Mouse (Mus musculus) G1E (cell line): ENCODE results near the gene 1700011L22Rik. TPM values are rescaled to one million over a fixed set of nuclear protein-coding genes. Genes with fewer than 3 reads are reported as not detected.

Source experiments
- ATAC-seq: 2 replicates; pipeline ENCODE4 v1.8.0; 2016; ENCODE audit warnings: mild to moderate bottlenecking; ENCODE audit not compliant: insufficient number of reproducible peaks, poor library complexity, low FRiP score, severe bottlenecking; ENCODE audit errors: extremely low read depth
- DNase-seq: peaks from one replicate; pipeline ENCODE4 v3.0.0; 2012; ENCODE audit warnings: low spot score
- H3K27me3 ChIP-seq: 2 replicates; pipeline ENCODE4 v1.6.1; 2012; ENCODE audit warnings: mild to moderate bottlenecking, low read length, inconsistent platforms; ENCODE audit not compliant: insufficient read depth
- H3K36me3 ChIP-seq: replicated peaks from 2 replicates; pipeline ENCODE3; 2012; ENCODE audit warnings: mild to moderate bottlenecking, inconsistent platforms
- H3K4me1 ChIP-seq: 2 replicates; pipeline ENCODE4 v1.6.1; 2012; ENCODE audit warnings: low read depth, low read length, inconsistent platforms, mixed read lengths; ENCODE audit not compliant: insufficient read depth
- H3K4me3 ChIP-seq: 2 replicates; pipeline ENCODE4 v1.5.1; 2012; ENCODE audit warnings: low read depth, mild to moderate bottlenecking, inconsistent platforms, low read length, moderate library complexity, mixed read lengths
- H3K9me3 ChIP-seq: replicated peaks from 2 replicates; pipeline ENCODE4 v1.6.1; 2012; ENCODE audit warnings: inconsistent platforms
- CTCF ChIP-seq: IDR thresholded peaks from 2 replicates; pipeline ENCODE4 v1.5.1; 2012; ENCODE audit warnings: low read depth, low read length, inconsistent platforms, mixed read lengths
- GATA1 ChIP-seq: IDR thresholded peaks from 2 replicates; pipeline ENCODE4 v1.6.1; 2012; ENCODE audit warnings: borderline replicate concordance, low read length, inconsistent platforms, mixed read lengths
- GATA2 ChIP-seq: IDR thresholded peaks from 2 replicates; pipeline ENCODE4 v1.6.1; 2012; ENCODE audit warnings: low read depth, low read length, inconsistent platforms, borderline replicate concordance
- POLR2AphosphoS5 ChIP-seq: IDR thresholded peaks from 2 replicates; pipeline ENCODE4 v1.6.1; 2012; ENCODE audit warnings: low read depth, low read length, inconsistent platforms; ENCODE audit not compliant: insufficient replicate concordance
- TAL1 ChIP-seq: conservative IDR thresholded peaks from 2 replicates; pipeline ENCODE4 v1.6.1; 2012; ENCODE audit warnings: low read depth, low read length, inconsistent platforms, mixed read lengths
- polyA plus RNA-seq: library from polyadenylated mRNA; stranded (reverse); fragments of >175 nt; gene quantifications from 2 replicates; pipeline ENCODE4 v1.2.3, GENCODE M21; 2012
- total RNA-seq, 2 experiments: library from RNA; stranded (forward) in 1 of 2; stranded (reverse) in 1 of 2; fragments of 200-1000 nt in 1 of 2; fragments of >200 nt in 1 of 2; fragmentation: Nextera tagmentation in 1 of 2; gene quantifications; 2 replicates each; pipeline ENCODE4 v1.2.3; 2014 to 2017

The 1700011L22Rik gene
- total and polyA plus RNA-seq, 3 experiments: not detected

GRCm38 (mm10) chr8:79196481-79196880 is 51.9 kb downstream of the 1700011L22Rik start:
- no peaks in the 10 kb centered on the region; the same call in 1 of the 2 replicates for H3K27me3 ChIP-seq
- no peak for ATAC-seq
- DNase-seq: no peak
- no peaks in the 10 kb centered on the region for H3K9me3 ChIP-seq
- H3K36me3 ChIP-seq: peaks cover 9% of the 10 kb centered on the region
- no peak for TF ChIP-seq GATA2
- no peak overlapping the region for H3K4me3 ChIP-seq
- H3K4me1 ChIP-seq: no peaks in the 10 kb centered on the region

GRCm38 (mm10) chr8:79190071-79190470 is 58.3 kb downstream of the 1700011L22Rik start:
- DNase-seq: no peak
- Histone ChIP-seq H3K36me3 (peaks cover 67% of the 10 kb centered on the region), H3K4me1 (no peaks in the 10 kb centered on the region), H3K4me3 (no peak overlapping the region), H3K9me3 (no peaks in the 10 kb centered on the region), H3K27me3 (no peaks in the 10 kb centered on the region)
- ATAC-seq: no peak
- TF ChIP-seq CTCF (no peak), GATA2 (no peak), TAL1 (no peak), POLR2AphosphoS5 (no peak)

- H3K36me3 ChIP-seq: peaks cover 87% of the 10 kb centered on the region
- no peak overlapping the region for H3K4me3 ChIP-seq
- no peaks in the 10 kb centered on the region for H3K4me1 ChIP-seq
- TF ChIP-seq CTCF (no peak), POLR2AphosphoS5 (no peak), GATA1 (no peak), TAL1 (no peak), GATA2 (no peak)
- H3K27me3 ChIP-seq: no peaks in the 10 kb centered on the region
- no peaks in the 10 kb centered on the region for H3K9me3 ChIP-seq
- no peak for ATAC-seq
- no peak for DNase-seq
Measured at GRCm38 (mm10) chr8:79185488-79185887, 62.9 kb downstream of the 1700011L22Rik start.

GRCm38 (mm10) chr8:79179678-79180077 is 68.7 kb downstream of the 1700011L22Rik start:
- Histone ChIP-seq H3K9me3 (no peaks in the 10 kb centered on the region), H3K4me1 (no peaks in the 10 kb centered on the region), H3K4me3 (no peak overlapping the region), H3K27me3 (no peaks in the 10 kb centered on the region), H3K36me3 (peaks cover 80% of the 10 kb centered on the region)
- no peak for ATAC-seq
- no peak for DNase-seq
- TF ChIP-seq POLR2AphosphoS5 (no peak), CTCF (no peak), GATA1 (no peak), GATA2 (no peak), TAL1 (no peak)

GRCm38 (mm10) chr8:79175991-79176390 is 72.4 kb downstream of the 1700011L22Rik start:
- no peaks in the 10 kb centered on the region for H3K4me1 ChIP-seq
- H3K36me3 ChIP-seq: peaks cover 60% of the 10 kb centered on the region
- H3K9me3 ChIP-seq: no peaks in the 10 kb centered on the region
- ATAC-seq (no peak), DNase-seq (no peak)
- no peaks in the 10 kb centered on the region for H3K27me3 ChIP-seq
- no peak overlapping the region for H3K4me3 ChIP-seq
- no peak for TF ChIP-seq TAL1
- no peak for TF ChIP-seq GATA2
- TF ChIP-seq GATA1: no peak
- TF ChIP-seq POLR2AphosphoS5: no peak
- no peak for TF ChIP-seq CTCF

- Histone ChIP-seq H3K36me3 (peaks cover 38% of the 10 kb centered on the region), H3K4me1 (no peaks in the 10 kb centered on the region), H3K4me3 (no peak overlapping the region), H3K27me3 (no peaks in the 10 kb centered on the region), H3K9me3 (no peaks in the 10 kb centered on the region)
- DNase-seq (no peak), ATAC-seq (no peak)
- TF ChIP-seq TAL1 (no peak), POLR2AphosphoS5 (no peak), GATA2 (no peak), GATA1 (no peak), CTCF (no peak)
Measured at GRCm38 (mm10) chr8:79173606-79174005, 74.8 kb downstream of the 1700011L22Rik start.

GRCm38 (mm10) chr8:79165276-79165675 is 83.1 kb downstream of the 1700011L22Rik start:
- ATAC-seq: no peak
- Histone ChIP-seq H3K36me3 (peaks cover 48% of the 10 kb centered on the region), H3K9me3 (no peaks in the 10 kb centered on the region), H3K27me3 (no peaks in the 10 kb centered on the region), H3K4me3 (no peak overlapping the region), H3K4me1 (no peaks in the 10 kb centered on the region)
- no peak for DNase-seq
- TF ChIP-seq CTCF (no peak), TAL1 (no peak), GATA1 (no peak), GATA2 (no peak), POLR2AphosphoS5 (no peak)
